Mouse (Mus musculus) heart, embryonic 15.5 days (tissue): ENCODE results near the gene Atp8b4. TPM values are rescaled to one million over a fixed set of nuclear protein-coding genes. Genes with fewer than 3 reads are reported as not detected.

Source experiments
- ATAC-seq: fragments of 200-750 bp; cut with Nextera tagmentation; replicated peaks from 2 replicates; pipeline ENCODE4 v1.8.0; 2017; ENCODE audit warnings: low read depth, moderate TSS enrichment; ENCODE audit not compliant: insufficient number of reproducible peaks, insufficient read depth, low FRiP score
- H3K27ac ChIP-seq: fragments of 300-500 bp; sonication (generic); 2 replicates; pipeline ENCODE4 v1.5.1; 2015; ENCODE audit warnings: mild to moderate bottlenecking, inconsistent platforms
- H3K27me3 ChIP-seq: fragments of 300-500 bp; sonication (generic); 2 replicates; pipeline ENCODE4 v1.6.1; 2015; ENCODE audit warnings: inconsistent platforms
- H3K36me3 ChIP-seq: fragments of 300-500 bp; sonication (generic); 2 replicates; pipeline ENCODE4 v1.6.1; 2015; ENCODE audit warnings: mild to moderate bottlenecking, inconsistent platforms
- H3K4me1 ChIP-seq: fragments of 300-500 bp; sonication (generic); replicated peaks from 2 replicates; pipeline ENCODE4 v1.6.1; 2015; ENCODE audit warnings: inconsistent platforms
- H3K4me2 ChIP-seq: fragments of 300-500 bp; sonication (generic); 2 replicates; pipeline ENCODE4 v1.6.1; 2015; ENCODE audit warnings: inconsistent platforms, mild to moderate bottlenecking, moderate library complexity
- H3K4me3 ChIP-seq: fragments of 300-500 bp; sonication (generic); 2 replicates; pipeline ENCODE4 v1.5.1; 2015; ENCODE audit warnings: mild to moderate bottlenecking, inconsistent platforms
- H3K9ac ChIP-seq: fragments of 300-500 bp; sonication (generic); 2 replicates; pipeline ENCODE4 v1.6.1; 2015; ENCODE audit warnings: mild to moderate bottlenecking, inconsistent platforms
- H3K9me3 ChIP-seq: fragments of 300-500 bp; sonication (generic); replicated peaks from 2 replicates; pipeline ENCODE4 v1.6.1; 2016; ENCODE audit warnings: inconsistent platforms
- WGBS: fragments of 180-500 bp; shearing (Covaris S2); methylation state at CpG from one replicate; pipeline ENCODE4 v1.1.7; 2015; ENCODE audit warnings: mixed read lengths; 5-methylcytosine and 5-hydroxymethylcytosine counted together
- polyA plus RNA-seq: library from polyadenylated mRNA; unstranded; fragments of >200 nt; fragmentation: Nextera tagmentation; extraction: Ambion mirVana; gene quantifications from 2 replicates; pipeline ENCODE4 v1.2.1, GENCODE M21; 2015

Atp8b4 gene
- polyA plus RNA-seq, 1 experiment from 2014 or later, result 0.34 TPM

DNA sequence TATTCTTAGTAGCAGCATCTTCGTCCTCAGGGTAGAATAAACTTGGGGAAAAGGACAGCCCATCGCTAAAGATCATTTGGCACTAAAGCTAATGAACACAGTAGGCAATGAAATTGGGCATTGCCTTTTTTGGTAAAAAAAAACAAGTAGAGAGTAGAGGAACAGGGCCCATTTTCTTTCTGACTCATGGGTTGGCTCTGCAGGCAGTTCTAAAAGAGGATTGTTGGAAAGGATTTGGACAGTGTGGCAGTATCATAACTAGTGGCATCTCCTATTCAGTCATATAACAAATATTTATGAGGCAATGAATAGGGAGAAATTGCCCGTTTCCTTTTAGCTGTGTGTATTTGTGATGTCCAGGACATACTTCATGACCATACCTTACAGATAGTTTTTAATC, 217.4 kb downstream of the Atp8b4 start:
- Histone ChIP-seq H3K27me3 (0 out of 2 replicates have a peak, but pooled peaks cover 9% of the 10 kb centered on the region), H3K4me1 (no peaks in the 10 kb centered on the region), H3K4me2 (no peak overlapping the region), H3K36me3 (no peaks in the 10 kb centered on the region), H3K4me3 (no peak overlapping the region), H3K27ac (no peak overlapping the region), H3K9ac (no peak overlapping the region), H3K9me3 (no peaks in the 10 kb centered on the region)
- 70% methylated on average over 3 of the region's 3 CpGs for WGBS
- ATAC-seq, result no peak

DNA sequence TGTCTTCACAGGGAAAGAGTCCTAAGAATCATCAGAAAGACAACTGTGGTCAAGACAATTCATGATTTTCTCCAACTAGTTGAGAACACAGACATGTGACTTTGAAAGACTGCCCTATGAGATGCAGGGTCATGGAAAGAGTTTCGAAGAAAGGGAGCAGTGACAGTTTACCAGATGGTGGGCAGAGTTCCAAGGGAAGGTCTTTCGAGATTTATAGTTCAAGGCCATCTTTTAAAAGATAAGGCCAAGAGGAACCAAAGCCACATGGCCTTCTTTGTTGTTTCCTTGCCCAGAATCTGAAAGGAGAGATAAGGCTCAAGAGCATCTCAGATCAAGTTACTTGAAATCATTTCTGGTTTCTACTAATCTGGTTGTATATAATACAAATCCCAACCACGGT, 225.0 kb downstream of the Atp8b4 start:
- WGBS, result 65% methylated on average over 3 of the region's 3 CpGs

DNA sequence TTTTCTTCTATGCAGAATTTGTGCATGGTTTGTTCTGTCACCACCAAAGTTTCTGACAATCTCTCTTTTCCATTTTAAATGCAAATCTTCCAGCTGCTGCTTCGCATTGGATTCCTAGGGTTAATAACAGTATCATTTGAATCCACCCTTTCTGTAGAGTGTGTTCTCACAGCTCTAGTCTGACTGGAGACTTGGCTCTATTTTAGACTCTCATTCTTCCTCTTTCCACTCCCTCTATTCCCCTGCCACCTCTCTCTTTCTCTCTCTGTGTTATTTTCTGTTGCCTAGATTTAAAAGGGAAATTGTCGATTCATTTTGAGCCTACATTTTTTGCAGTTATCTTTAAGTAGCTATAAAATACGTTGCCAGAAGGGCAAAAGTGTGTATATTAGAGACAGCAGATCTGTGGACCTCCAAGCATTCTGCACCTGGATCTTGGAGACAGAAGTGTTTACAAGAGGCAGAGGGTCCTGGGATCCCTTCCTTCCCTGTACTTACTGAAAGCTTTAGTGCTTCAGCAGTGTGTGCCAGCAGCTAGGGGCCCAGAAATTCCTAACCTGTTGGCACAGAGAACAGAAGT, 225.6 kb downstream of the Atp8b4 start:
- no peak for ATAC-seq
- Histone ChIP-seq H3K4me3 (no peak overlapping the region), H3K27ac (no peak overlapping the region), H3K27me3 (no peaks in the 10 kb centered on the region), H3K9me3 (no peaks in the 10 kb centered on the region), H3K4me1 (0 out of 2 replicates have a peak, but pooled peaks cover 3% of the 10 kb centered on the region), H3K4me2 (no peak overlapping the region), H3K36me3 (no peaks in the 10 kb centered on the region), H3K9ac (no peak overlapping the region)
- WGBS, result 73% methylated on average over 3 of the region's 3 CpGs

More for the DNA sequence above, 225.0 kb downstream of the Atp8b4 start:
- no peaks in the 10 kb centered on the region for H3K9me3 ChIP-seq
- no peaks in the 10 kb centered on the region for H3K36me3 ChIP-seq
- no peak overlapping the region for H3K9ac ChIP-seq
- no peaks in the 10 kb centered on the region for H3K27me3 ChIP-seq
- no peak for ATAC-seq
- no peak overlapping the region for H3K27ac ChIP-seq
- no peak overlapping the region for H3K4me3 ChIP-seq
- H3K4me2 ChIP-seq, result no peak overlapping the region
- 0 out of 2 replicates have a peak, but pooled peaks cover 3% of the 10 kb centered on the region for H3K4me1 ChIP-seq

DNA sequence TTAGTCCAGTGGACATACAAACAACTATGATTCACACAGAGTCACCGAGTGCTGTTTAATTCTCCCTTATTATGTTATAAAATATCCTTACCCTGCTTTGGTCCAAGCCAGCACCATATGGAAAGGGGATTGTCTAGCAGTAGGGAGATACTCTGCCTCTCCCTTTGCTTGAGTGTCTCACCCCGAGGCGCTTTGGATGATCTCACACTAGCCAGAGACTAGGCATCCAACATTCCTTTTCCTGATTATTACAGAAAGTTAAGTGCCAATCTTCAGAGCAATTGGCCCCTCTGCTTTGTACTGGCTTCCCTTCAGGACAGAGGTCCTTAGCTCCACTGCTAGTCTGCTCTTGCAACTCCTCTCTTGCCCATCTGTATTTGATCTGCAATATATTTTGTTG, 226.2 kb downstream of the Atp8b4 start:
- Histone ChIP-seq H3K27me3 (no peaks in the 10 kb centered on the region), H3K4me2 (no peak overlapping the region), H3K9ac (no peak overlapping the region), H3K27ac (no peak overlapping the region), H3K9me3 (no peaks in the 10 kb centered on the region), H3K36me3 (no peaks in the 10 kb centered on the region), H3K4me1 (0 out of 2 replicates have a peak, but pooled peaks cover 3% of the 10 kb centered on the region), H3K4me3 (no peak overlapping the region)
- no peak for ATAC-seq
- 67% methylated on average over 3 of the region's 3 CpGs for WGBS

Other genes with a start within 250 kb of the Atp8b4 start
- gene Slc27a2, start 51.7 kb upstream of the Atp8b4 start, polyA plus RNA-seq, result 0.24 and 1.1 TPM in 2 replicates
- gene Hdc, start 118.6 kb upstream of the Atp8b4 start, polyA plus RNA-seq, result 9.2 and 10.6 TPM in 2 replicates
- 28.5 and 32.6 TPM in 2 replicates for gene Gabpb1, start 175.7 kb upstream of the Atp8b4 start, polyA plus RNA-seq
- gene Usp8, start 206.7 kb upstream of the Atp8b4 start, polyA plus RNA-seq, result 26.8 and 30.7 TPM in 2 replicates